Mouse (Mus musculus): ENCODE measurements at regions not wholly inside any gene's neighbourhood (a gene's known extent, or its start where the extent isn't known, plus 50 kb on each side); places are given as distances from the start of the nearest gene placed in this dataset.

DNA sequence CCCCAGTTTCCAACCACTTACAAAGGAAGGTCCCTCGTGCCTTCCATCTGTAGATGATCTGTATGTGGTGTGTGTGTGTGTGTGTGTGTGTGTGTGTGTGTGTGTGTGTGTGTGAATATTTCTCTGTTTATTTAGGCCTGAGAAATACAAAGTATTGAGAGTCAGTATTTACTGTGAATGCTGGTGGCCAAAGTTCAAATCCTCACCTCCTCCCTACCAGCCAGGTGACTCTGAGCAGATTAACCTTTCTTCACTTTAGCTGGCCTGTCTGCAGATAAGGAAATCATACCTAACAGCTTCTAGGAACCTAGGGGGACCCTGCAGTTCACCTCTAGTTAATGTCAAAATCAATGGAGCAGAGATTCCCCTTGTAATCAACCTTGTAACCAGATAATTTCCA is 100.9 kb upstream of the Tle3 start:
- Histone ChIP-seq H3K27ac (no peak overlapping the region), H3K4me2 (no peak overlapping the region), H3K9me3 (replicated peaks) (no peaks in the 10 kb centered on the region), H3K27me3 (peaks cover 83% of the 10 kb centered on the region), H3K36me3 (no peaks in the 10 kb centered on the region), H3K4me3 (no peak overlapping the region), H3K9ac (no peak overlapping the region), H3K4me1 (replicated peaks) (no peaks in the 10 kb centered on the region)
- no peak for ATAC-seq (replicated peaks; ENCODE audit: insufficient number of reproducible peaks, insufficient read depth, low FRiP score, low read depth)
- 91% methylated on average over 1 of the region's 1 CpGs for WGBS

DNA sequence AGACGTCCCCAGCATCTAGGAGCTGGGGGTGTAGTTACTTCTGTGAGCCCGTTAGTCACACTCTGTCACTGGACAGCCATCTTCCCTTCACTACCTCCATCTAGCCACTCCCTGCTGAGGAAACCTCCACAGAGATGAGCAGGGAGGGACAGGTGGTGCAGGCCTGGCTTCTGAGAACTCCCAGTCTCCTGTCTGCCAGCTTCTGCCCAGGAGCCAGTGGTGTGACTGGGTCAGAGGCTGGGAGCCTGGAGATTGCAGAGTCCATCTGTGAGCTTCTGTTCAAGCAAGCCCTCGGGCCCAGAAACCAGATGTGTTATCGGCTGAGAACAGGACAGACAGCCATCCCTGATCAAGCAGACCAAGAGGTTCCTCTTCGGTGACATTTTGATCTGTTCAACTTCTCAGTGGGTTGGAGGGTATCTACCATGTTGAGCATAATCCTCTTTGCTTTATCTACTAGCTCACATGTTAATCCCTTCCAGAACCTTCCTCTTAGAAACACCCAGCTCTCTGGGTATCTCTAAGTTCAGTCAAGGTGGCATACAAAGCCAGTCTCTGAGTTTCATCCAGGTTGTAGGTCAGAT is 100.3 kb upstream of the Tle3 start:
- 66% methylated on average over 5 of the region's 5 CpGs for WGBS
- H3K4me2 ChIP-seq = no peak overlapping the region
- no peak for ATAC-seq (replicated peaks; ENCODE audit: insufficient number of reproducible peaks, insufficient read depth, low FRiP score, low read depth)
- H3K27ac ChIP-seq = no peak overlapping the region
- H3K9ac ChIP-seq = no peak overlapping the region
- no peaks in the 10 kb centered on the region for H3K36me3 ChIP-seq
- peaks cover 88% of the 10 kb centered on the region for H3K27me3 ChIP-seq
- no peaks in the 10 kb centered on the region for H3K4me1 ChIP-seq (replicated peaks)
- no peaks in the 10 kb centered on the region for H3K9me3 ChIP-seq (replicated peaks)
- H3K4me3 ChIP-seq = no peak overlapping the region

DNA sequence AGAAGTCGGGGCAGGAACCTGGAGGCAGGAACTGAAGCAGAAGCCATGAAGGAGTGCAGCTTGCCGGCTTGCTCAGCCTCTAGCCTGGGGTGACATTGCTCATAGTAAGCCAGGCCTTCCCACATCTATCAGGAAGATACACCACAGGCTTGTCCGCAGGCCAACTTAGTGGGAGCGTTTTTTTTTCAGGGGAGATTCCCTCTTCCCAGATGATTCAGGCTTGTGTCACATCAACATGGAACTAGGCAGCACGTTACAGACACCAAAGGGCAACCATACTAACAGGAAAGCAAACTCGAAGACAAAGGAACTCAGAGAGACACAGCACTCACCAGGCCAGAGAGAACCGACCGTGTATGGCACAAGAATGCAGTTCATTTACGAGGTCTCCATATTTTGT is 98.1 kb upstream of the Tle3 start:
- Histone ChIP-seq H3K4me1 (replicated peaks) (peaks cover 17% of the 10 kb centered on the region), H3K27me3 (peaks cover 75% of the 10 kb centered on the region), H3K4me3 (no peak overlapping the region), H3K36me3 (no peaks in the 10 kb centered on the region), H3K27ac (no peak overlapping the region), H3K9ac (no peak overlapping the region), H3K9me3 (replicated peaks) (no peaks in the 10 kb centered on the region), H3K4me2 (no peak overlapping the region)
- 76% methylated on average over 9 of the region's 9 CpGs for WGBS
- ATAC-seq (replicated peaks; ENCODE audit: insufficient number of reproducible peaks, insufficient read depth, low FRiP score, low read depth) = no peak

DNA sequence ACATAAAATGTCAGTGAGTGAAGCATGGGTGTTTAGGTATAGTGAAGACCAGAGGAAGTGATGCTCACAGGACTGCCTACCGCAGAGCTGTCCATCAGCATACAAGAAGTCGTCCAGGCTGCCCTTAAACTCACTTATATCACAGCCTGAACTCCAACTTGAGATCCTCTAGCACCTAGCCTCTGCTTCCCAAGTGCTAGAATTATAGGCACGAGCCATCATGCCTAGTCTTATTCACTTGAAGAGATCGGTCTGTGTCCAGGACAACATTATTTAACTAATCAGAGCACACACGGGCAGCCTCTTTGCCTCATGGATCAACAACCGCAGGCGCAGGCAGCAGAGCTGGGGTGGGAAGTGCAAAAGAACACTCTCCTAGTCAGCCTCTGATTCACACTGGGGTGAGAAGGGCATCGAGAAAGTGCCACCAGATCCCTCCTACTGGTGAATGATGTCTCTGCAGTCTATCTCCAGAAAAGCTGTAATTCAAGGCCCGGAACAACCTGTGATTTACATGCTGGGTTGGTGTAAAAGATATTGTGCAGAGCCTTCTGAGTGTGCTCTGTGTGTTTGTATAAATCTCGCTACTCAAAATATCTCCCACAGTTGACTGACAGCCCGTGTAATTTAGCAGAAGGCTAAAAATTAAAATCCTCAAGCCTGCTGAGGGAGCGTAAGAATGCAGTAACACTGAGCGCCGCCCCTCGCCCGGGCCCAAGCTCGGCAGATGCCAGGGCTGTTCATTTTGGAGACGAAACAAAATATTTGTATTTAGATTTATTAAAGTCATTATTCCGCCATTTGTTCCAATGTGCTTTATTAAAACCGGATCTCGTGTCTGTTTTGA is 94.6 kb upstream of the Tle3 start:
- no peak for ATAC-seq (replicated peaks; ENCODE audit: insufficient number of reproducible peaks, insufficient read depth, low FRiP score, low read depth)
- WGBS = 10% methylated on average over 21 of the region's 21 CpGs
- Histone ChIP-seq H3K4me3 (peak overlapping the region; percentile 19), H3K27me3 (peaks cover 77% of the 10 kb centered on the region), H3K4me2 (peak overlapping the region; percentile 55), H3K4me1 (replicated peaks) (peaks cover 21% of the 10 kb centered on the region), H3K36me3 (no peaks in the 10 kb centered on the region), H3K27ac (no peak overlapping the region; the same call in 1 of the 2 replicates), H3K9me3 (replicated peaks) (no peaks in the 10 kb centered on the region), H3K9ac (no peak overlapping the region)

DNA sequence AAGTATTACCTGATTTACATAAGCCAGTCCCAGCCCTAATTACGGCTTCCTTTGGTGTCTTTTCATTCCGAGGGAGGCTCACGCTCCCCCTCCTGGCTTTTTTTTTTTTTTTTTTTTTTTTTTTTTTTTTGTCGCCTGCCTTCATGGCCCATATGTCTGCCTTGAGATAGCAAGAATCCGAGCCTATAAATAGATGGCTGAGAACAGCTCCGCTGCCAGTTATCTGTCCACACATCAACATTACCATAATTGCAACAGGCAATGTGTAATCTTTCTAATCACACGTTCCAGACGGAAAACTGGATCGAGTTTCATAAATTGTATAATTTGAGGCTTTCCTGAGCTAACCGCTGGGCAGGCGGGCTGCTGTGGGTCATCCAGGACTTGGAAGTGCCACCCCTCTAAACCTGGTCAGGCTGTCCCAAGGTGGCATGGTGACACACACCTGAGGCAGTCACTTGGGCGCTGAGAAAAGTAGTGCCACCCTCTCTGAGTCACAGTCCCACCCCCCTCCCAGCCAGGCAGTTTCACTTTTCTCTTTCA is 93.9 kb upstream of the Tle3 start:
- peak overlapping the region; percentile 19 for H3K4me3 ChIP-seq
- no peaks in the 10 kb centered on the region for H3K9me3 ChIP-seq (replicated peaks)
- no peaks in the 10 kb centered on the region for H3K36me3 ChIP-seq
- WGBS = 9% methylated on average over 12 of the region's 12 CpGs
- no peak overlapping the region for H3K27ac ChIP-seq
- H3K4me1 ChIP-seq (replicated peaks) = peaks cover 21% of the 10 kb centered on the region
- H3K27me3 ChIP-seq = peaks cover 79% of the 10 kb centered on the region
- peak overlapping the region; percentile 55 for H3K4me2 ChIP-seq
- H3K9ac ChIP-seq = no peak overlapping the region
- no peak; the same call in 1 of the 2 replicates for ATAC-seq (replicated peaks; ENCODE audit: insufficient number of reproducible peaks, insufficient read depth, low FRiP score, low read depth)

DNA sequence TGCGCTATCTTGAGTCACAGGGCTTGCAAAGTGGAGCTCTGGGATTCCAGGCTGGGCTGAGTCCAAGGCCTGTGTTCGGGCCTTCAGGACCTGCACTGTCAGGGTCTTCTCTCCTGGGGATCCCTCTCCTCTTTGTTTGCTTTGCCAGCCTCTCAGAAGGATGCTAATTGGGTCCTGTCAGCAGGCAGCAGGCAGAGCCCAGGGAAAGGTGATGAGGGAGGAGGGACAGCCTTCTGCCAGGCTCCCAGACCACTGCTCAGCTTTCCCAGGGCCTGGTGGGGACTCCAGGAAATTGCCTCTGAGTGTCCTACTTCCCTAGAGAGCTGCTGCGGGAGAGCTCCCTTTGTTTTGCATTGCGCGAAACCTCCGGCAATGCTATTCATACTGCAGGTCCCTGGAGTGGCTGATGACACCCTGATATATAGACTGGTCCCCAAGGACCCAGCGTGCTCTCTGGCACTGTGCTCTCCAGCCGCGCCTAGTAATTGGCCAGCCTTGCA is 93.1 kb upstream of the Tle3 start:
- no peaks in the 10 kb centered on the region for H3K9me3 ChIP-seq (replicated peaks)
- peaks cover 22% of the 10 kb centered on the region for H3K4me1 ChIP-seq (replicated peaks)
- no peak overlapping the region for H3K27ac ChIP-seq
- no peak for ATAC-seq (replicated peaks; ENCODE audit: insufficient number of reproducible peaks, insufficient read depth, low FRiP score, low read depth)
- 32% methylated on average over 9 of the region's 9 CpGs for WGBS
- H3K4me2 ChIP-seq = peak overlapping the region; percentile 55
- no peaks in the 10 kb centered on the region for H3K36me3 ChIP-seq
- H3K4me3 ChIP-seq = no peak overlapping the region
- peaks cover 80% of the 10 kb centered on the region for H3K27me3 ChIP-seq
- no peak overlapping the region for H3K9ac ChIP-seq

DNA sequence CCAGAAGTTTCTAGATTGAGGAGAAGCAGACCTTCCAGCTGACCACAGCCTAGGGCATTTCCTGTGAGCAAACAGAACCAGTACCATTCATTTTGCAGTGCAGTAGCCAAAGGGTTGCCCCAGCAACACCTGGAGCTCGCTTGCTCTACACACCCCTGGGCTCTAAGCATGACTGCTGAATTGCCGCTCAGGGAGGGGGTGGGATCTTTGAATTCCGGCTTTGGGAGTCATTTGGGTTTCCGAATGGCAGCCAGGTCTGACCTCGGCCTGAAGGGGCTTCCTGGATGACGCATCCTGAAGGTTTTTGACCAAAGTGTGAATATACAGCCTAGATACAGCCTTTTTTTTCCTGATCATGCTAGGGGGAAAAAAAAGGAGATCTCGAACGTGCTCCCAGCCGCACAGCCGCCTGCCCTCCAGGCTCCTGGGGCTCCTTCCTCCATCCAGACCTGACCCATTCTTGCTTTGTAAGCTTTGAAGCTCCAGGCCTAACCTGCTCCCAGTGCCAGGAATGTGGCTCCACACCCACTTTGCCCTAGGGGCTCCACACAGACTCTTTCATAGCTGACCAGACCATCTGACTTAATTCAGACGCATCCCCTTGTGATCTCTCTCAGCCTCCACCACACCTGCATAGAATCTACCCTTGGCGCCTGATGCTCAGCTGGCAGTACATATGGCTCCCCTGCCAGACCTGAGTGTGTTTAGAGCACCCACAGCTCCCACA is 91.1 kb upstream of the Tle3 start:
- Histone ChIP-seq H3K27me3 (peaks cover 85% of the 10 kb centered on the region), H3K9me3 (replicated peaks) (no peaks in the 10 kb centered on the region), H3K4me2 (no peak overlapping the region), H3K9ac (no peak overlapping the region), H3K27ac (no peak overlapping the region), H3K4me1 (replicated peaks) (peaks cover 23% of the 10 kb centered on the region), H3K4me3 (no peak overlapping the region), H3K36me3 (no peaks in the 10 kb centered on the region)
- 70% methylated on average over 12 of the region's 12 CpGs for WGBS
- no peak for ATAC-seq (replicated peaks; ENCODE audit: insufficient number of reproducible peaks, insufficient read depth, low FRiP score, low read depth)

DNA sequence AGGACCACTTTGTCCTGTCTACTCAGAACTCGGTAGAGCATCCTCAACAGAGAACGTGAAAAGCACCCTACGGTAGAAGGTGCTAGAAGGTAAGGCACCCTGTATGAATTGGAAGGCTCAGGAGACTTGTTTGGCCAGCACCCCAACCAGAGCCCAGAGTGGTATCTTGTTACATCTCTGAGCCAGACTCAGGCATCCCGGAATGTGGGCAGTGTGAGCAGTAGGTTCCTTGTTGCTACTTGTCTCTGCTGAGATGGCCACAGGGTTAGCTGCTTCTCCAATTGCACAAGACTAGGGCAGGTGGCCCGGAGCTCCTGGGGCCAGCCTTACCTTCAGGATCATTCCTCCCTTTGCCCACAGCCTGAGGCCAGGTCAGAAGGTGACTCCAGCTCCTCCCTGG is 88.9 kb upstream of the Tle3 start:
- Histone ChIP-seq H3K9me3 (replicated peaks) (no peaks in the 10 kb centered on the region; the same call in 1 of the 2 replicates), H3K27ac (no peak overlapping the region), H3K9ac (no peak overlapping the region), H3K4me1 (replicated peaks) (peaks cover 14% of the 10 kb centered on the region), H3K36me3 (no peaks in the 10 kb centered on the region), H3K4me2 (no peak overlapping the region), H3K27me3 (peaks cover 90% of the 10 kb centered on the region), H3K4me3 (no peak overlapping the region)
- ATAC-seq (replicated peaks; ENCODE audit: insufficient number of reproducible peaks, insufficient read depth, low FRiP score, low read depth) = no peak
- WGBS = 67% methylated on average over 5 of the region's 5 CpGs

DNA sequence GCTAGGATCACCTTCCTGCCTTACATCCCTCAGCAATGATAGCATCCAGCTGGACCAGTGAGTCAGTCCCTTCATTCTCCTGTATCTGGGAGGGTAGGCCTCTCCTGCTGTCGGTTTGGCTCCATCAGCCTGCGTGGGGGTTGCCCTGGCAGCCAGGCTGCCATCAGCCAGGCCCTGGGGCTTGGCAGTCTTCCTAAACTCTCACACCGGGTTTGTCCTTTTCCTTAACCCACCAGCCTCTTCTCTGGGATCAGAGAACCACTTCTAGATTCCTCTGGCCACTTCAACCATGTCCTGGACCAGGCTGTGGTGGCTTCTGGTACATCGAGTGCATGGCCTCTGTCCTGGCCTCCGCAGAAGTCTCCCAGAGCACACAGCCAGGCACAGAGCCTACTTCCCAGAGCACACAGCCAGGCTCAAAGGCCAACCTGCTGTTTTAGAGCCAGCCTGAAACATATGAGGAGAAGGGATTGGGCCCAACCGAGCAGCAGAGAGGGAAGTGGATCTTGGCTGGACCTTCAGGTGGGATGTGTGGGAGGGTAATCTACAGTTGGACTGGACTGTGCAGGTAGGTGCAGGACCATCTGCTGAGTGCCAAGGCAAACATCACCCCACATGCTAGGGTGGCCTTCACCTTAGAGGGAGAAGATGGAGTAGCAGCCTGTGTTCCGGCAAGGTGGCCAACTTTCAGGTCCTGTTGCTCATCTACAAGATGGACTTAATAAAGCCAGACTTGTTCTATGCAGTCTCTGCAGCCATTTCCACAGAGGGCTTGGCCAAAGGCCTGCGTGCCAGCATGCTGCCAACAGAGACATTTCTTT is 87.8 kb upstream of the Tle3 start:
- no peaks in the 10 kb centered on the region for H3K36me3 ChIP-seq
- peaks cover 3% of the 10 kb centered on the region; the same call in 1 of the 2 replicates for H3K4me1 ChIP-seq (replicated peaks)
- 68% methylated on average over 8 of the region's 8 CpGs for WGBS
- H3K27ac ChIP-seq = no peak overlapping the region
- H3K9ac ChIP-seq = no peak overlapping the region
- peaks cover 90% of the 10 kb centered on the region for H3K27me3 ChIP-seq
- no peak overlapping the region for H3K4me3 ChIP-seq
- no peaks in the 10 kb centered on the region; the same call in 1 of the 2 replicates for H3K9me3 ChIP-seq (replicated peaks)
- no peak for ATAC-seq (replicated peaks; ENCODE audit: insufficient number of reproducible peaks, insufficient read depth, low FRiP score, low read depth)
- no peak overlapping the region for H3K4me2 ChIP-seq

DNA sequence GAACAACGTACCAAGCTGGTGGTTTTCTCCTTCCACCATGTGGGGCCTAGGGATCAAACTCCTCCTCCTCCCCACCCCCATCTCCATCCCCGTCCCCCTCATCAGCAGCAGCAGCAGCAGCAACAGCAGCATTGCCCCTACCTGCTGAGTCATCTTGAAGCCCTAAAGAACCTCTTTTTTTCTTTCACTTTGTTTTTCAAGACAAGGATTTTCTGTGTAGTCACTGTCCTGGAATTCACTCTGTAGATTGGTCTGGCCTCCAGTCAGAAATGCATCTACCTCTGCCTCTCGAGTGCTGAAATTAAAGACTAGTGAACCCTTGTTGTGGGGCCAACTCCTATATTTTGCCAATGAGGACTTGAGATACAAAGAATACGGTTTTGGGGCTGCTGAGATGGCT is 85.6 kb upstream of the Tle3 start:
- Histone ChIP-seq H3K9ac (no peak overlapping the region), H3K27me3 (peaks cover 89% of the 10 kb centered on the region)
- WGBS = 81% methylated on average over 4 of the region's 4 CpGs

More for the DNA sequence above, 85.6 kb upstream of the Tle3 start:
- no peak overlapping the region for H3K4me2 ChIP-seq
- H3K9me3 ChIP-seq (replicated peaks) = no peaks in the 10 kb centered on the region; the same call in 1 of the 2 replicates
- peaks cover 7% of the 10 kb centered on the region; the same call in 1 of the 2 replicates for H3K4me1 ChIP-seq (replicated peaks)
- ATAC-seq (replicated peaks; ENCODE audit: insufficient number of reproducible peaks, insufficient read depth, low FRiP score, low read depth) = no peak
- no peak overlapping the region for H3K4me3 ChIP-seq
- no peak overlapping the region for H3K27ac ChIP-seq
- no peaks in the 10 kb centered on the region for H3K36me3 ChIP-seq

Measured in heart, embryonic 15.5 days (tissue).